Mouse (Mus musculus): ENCODE data around the gene Tinagl1. TPM values are rescaled to one million over a fixed set of nuclear protein-coding genes. Genes with fewer than 3 reads are reported as not detected.

The Tinagl1 gene
- total and polyA plus RNA-seq, 3 experiments, result 56.4 to 68.6 (median 61.9) TPM

- TF ChIP-seq EP300 (IDR thresholded peaks at IDR 0.05; ENCODE audit: insufficient read depth, low read depth, low read length) (no peak), CTCF (IDR thresholded peaks at IDR 0.05) (no peak), POLR2A (IDR thresholded peaks at IDR 0.05; ENCODE audit: insufficient read depth, low read depth, low read length) (no peak)
- Histone ChIP-seq H3K4me1 (ENCODE audit: control insufficient read depth, insufficient read depth, low read length) (no peaks in the 10 kb centered on the region), H3K79me2 (replicated peaks; ENCODE audit: control insufficient read depth, insufficient read depth, low read length) (no peaks in the 10 kb centered on the region), H3K36me3 (ENCODE audit: control insufficient read depth, insufficient read depth, low read length) (no peaks in the 10 kb centered on the region), H3K4me3 (no peak overlapping the region), H3K27me3 (ENCODE audit: control insufficient read depth, insufficient read depth, low read length) (no peaks in the 10 kb centered on the region), H3K27ac (no peak overlapping the region), H3K9ac (ENCODE audit: low read depth, low read length) (no peak overlapping the region)
- intact Hi-C loops (cut with DNase I), result no loop called here
- no peak for DNase-seq
- WGBS, result 87% methylated on average over 4 of the region's 4 CpGs
Measured at GRCm38 (mm10) chr4:130213197-130213596, 38.3 kb upstream of the Tinagl1 start.

GRCm38 (mm10) chr4:130212421-130212820, 37.5 kb upstream of the Tinagl1 start:
- TF ChIP-seq POLR2A (IDR thresholded peaks at IDR 0.05; ENCODE audit: insufficient read depth, low read depth, low read length), result no peak
- TF ChIP-seq EP300 (IDR thresholded peaks at IDR 0.05; ENCODE audit: insufficient read depth, low read depth, low read length), result no peak
- TF ChIP-seq CTCF (IDR thresholded peaks at IDR 0.05), result no peak
- Histone ChIP-seq H3K4me3 (no peak overlapping the region), H3K4me1 (ENCODE audit: control insufficient read depth, insufficient read depth, low read length) (no peaks in the 10 kb centered on the region), H3K9ac (ENCODE audit: low read depth, low read length) (no peak overlapping the region), H3K79me2 (replicated peaks; ENCODE audit: control insufficient read depth, insufficient read depth, low read length) (no peaks in the 10 kb centered on the region), H3K36me3 (ENCODE audit: control insufficient read depth, insufficient read depth, low read length) (no peaks in the 10 kb centered on the region), H3K27ac (no peak overlapping the region), H3K27me3 (ENCODE audit: control insufficient read depth, insufficient read depth, low read length) (no peaks in the 10 kb centered on the region)
- intact Hi-C loops (cut with DNase I), result no loop called here
- no peak for DNase-seq
- WGBS, result 71% methylated on average over 7 of the region's 7 CpGs

DNA sequence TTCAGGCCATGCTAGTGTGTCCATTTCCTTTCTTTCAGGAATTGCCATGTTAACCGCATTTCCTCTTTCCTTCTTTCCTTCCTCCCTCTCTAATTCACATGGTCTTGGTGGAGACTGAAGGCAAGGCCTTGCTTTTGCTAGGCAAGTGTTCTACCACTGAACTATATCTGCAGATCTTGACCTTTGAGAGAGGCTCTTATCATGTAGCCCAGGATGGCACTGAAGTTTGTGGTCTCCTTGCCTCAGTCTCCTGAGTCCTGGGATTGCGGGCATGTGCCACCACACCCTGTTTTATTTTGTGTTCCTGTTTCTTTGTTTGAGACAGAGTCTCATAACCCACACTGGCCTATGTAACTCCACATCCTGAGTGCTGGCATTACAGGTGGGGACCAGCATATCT, 36.9 kb upstream of the Tinagl1 start:
- no peak for DNase-seq
- no peaks in the 10 kb centered on the region for H3K4me1 ChIP-seq (ENCODE audit: control insufficient read depth, insufficient read depth, low read length)
- no peaks in the 10 kb centered on the region for H3K79me2 ChIP-seq (replicated peaks; ENCODE audit: control insufficient read depth, insufficient read depth, low read length)
- no peak for TF ChIP-seq EP300 (IDR thresholded peaks at IDR 0.05; ENCODE audit: insufficient read depth, low read depth, low read length)
- TF ChIP-seq POLR2A (IDR thresholded peaks at IDR 0.05; ENCODE audit: insufficient read depth, low read depth, low read length), result no peak
- no peak for TF ChIP-seq CTCF (IDR thresholded peaks at IDR 0.05)
- no peak overlapping the region for H3K27ac ChIP-seq
- H3K36me3 ChIP-seq (ENCODE audit: control insufficient read depth, insufficient read depth, low read length), result no peaks in the 10 kb centered on the region
- 80% methylated on average over 2 of the region's 2 CpGs for WGBS
- H3K4me3 ChIP-seq, result no peak overlapping the region
- H3K9ac ChIP-seq (ENCODE audit: low read depth, low read length), result no peak overlapping the region
- intact Hi-C loops (cut with DNase I), result no loop called here
- H3K27me3 ChIP-seq (ENCODE audit: control insufficient read depth, insufficient read depth, low read length), result no peaks in the 10 kb centered on the region

DNA sequence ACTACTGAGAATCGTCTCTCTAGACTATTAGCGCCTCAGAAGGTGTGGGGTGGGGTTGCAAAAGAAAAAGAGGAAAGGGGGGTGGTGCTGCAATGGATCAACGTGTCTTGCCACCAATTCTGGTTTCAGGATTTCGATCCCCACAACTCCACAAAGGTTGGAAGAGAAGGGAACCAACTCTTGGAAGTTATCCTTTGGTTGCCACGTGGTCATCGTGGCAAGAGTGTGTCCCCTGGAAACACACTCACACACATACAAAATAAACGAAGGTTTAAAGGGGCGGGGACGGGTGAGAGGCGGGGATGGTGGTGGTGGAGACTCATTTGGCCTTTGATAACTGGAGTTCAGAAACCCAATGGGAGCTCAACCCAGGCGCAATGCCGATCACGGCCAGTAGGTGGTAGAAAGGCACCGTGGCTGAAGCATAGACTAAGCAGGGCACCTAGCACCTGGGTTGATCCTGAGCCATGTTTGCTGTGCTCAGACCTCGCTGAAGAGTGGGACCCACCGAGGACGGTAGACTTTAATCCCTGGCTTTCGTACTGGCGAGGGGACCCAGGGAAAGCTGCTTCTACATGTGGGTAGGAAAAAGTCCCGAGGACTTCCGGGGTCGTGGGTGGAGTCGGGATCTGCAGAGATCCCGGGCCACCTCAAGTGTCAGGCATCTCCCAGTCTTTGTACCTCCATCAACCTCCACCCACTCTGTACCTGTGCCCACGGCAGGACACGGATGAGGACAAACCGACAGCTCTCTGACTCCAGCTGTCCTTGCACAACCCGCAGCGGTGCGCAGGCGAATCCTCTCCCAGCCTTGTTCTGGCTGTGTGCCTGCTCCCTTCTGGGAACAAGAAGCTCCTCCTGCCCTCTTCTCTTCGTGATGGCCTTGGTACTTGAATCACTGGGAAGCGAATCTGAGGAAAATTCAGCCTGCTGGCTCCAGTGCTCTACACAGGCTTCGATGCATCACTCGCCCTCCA, 24.1 kb upstream of the Tinagl1 start:
- peak; percentile 88; the same call in 1 of the 2 replicates for TF ChIP-seq EP300 (IDR thresholded peaks at IDR 0.05; ENCODE audit: insufficient read depth, low read depth, low read length)
- TF ChIP-seq POLR2A (IDR thresholded peaks at IDR 0.05; ENCODE audit: insufficient read depth, low read depth, low read length), result no peak
- peak; percentile 100; the same call in 1 of the 2 replicates for TF ChIP-seq CTCF (IDR thresholded peaks at IDR 0.05)
- Histone ChIP-seq H3K36me3 (ENCODE audit: control insufficient read depth, insufficient read depth, low read length) (no peaks in the 10 kb centered on the region), H3K27ac (no peak overlapping the region), H3K9ac (ENCODE audit: low read depth, low read length) (peak overlapping the region; percentile 25; the same call in 1 of the 2 replicates), H3K79me2 (replicated peaks; ENCODE audit: control insufficient read depth, insufficient read depth, low read length) (no peaks in the 10 kb centered on the region), H3K27me3 (ENCODE audit: control insufficient read depth, insufficient read depth, low read length) (no peaks in the 10 kb centered on the region; the same call in 1 of the 2 replicates), H3K4me1 (ENCODE audit: control insufficient read depth, insufficient read depth, low read length) (no peaks in the 10 kb centered on the region), H3K4me3 (peak overlapping the region; percentile 41)
- intact Hi-C loops (cut with DNase I), result loop anchor here (1.0 to 5.0 kb wide), 4 partner anchors 47 to 678 kb away; no protein-coding TSS in a partner anchor
- 11% methylated on average over 35 of the region's 35 CpGs for WGBS
- peak; percentile 76 to 89 for DNase-seq

- H3K36me3 ChIP-seq (ENCODE audit: control insufficient read depth, insufficient read depth, low read length), result no peaks in the 10 kb centered on the region
- no peak overlapping the region for H3K27ac ChIP-seq
- 39% methylated on average over 7 of the region's 8 CpGs for WGBS
- H3K4me3 ChIP-seq, result no peak overlapping the region
- H3K27me3 ChIP-seq (ENCODE audit: control insufficient read depth, insufficient read depth, low read length), result no peaks in the 10 kb centered on the region; the same call in 1 of the 2 replicates
- intact Hi-C loops (cut with DNase I), result loop anchor here (5.0 kb wide), 2 partner anchors 141 to 681 kb away; no protein-coding TSS in a partner anchor
- H3K79me2 ChIP-seq (replicated peaks; ENCODE audit: control insufficient read depth, insufficient read depth, low read length), result no peaks in the 10 kb centered on the region
- no peak overlapping the region for H3K9ac ChIP-seq (ENCODE audit: low read depth, low read length)
- DNase-seq, result no peak
- no peak for TF ChIP-seq EP300 (IDR thresholded peaks at IDR 0.05; ENCODE audit: insufficient read depth, low read depth, low read length)
- no peak for TF ChIP-seq CTCF (IDR thresholded peaks at IDR 0.05)
- no peak for TF ChIP-seq POLR2A (IDR thresholded peaks at IDR 0.05; ENCODE audit: insufficient read depth, low read depth, low read length)
- H3K4me1 ChIP-seq (ENCODE audit: control insufficient read depth, insufficient read depth, low read length), result no peaks in the 10 kb centered on the region
Measured at GRCm38 (mm10) chr4:130196542-130196941, 21.6 kb upstream of the Tinagl1 start.

- no peak for DNase-seq
- WGBS, result 68% methylated on average over 13 of the region's 13 CpGs
Measured at GRCm38 (mm10) chr4:130195924-130196323, 21.0 kb upstream of the Tinagl1 start.

More at GRCm38 (mm10) chr4:130195924-130196323, 21.0 kb upstream of the Tinagl1 start:
- no peaks in the 10 kb centered on the region for H3K36me3 ChIP-seq (ENCODE audit: control insufficient read depth, insufficient read depth, low read length)
- H3K4me3 ChIP-seq, result no peak overlapping the region
- no peaks in the 10 kb centered on the region; the same call in 1 of the 2 replicates for H3K27me3 ChIP-seq (ENCODE audit: control insufficient read depth, insufficient read depth, low read length)
- no peak overlapping the region for H3K9ac ChIP-seq (ENCODE audit: low read depth, low read length)
- H3K4me1 ChIP-seq (ENCODE audit: control insufficient read depth, insufficient read depth, low read length), result no peaks in the 10 kb centered on the region
- intact Hi-C loops (cut with DNase I), result loop anchor here (5.0 kb wide), 2 partner anchors 141 to 681 kb away; no protein-coding TSS in a partner anchor
- TF ChIP-seq POLR2A (IDR thresholded peaks at IDR 0.05; ENCODE audit: insufficient read depth, low read depth, low read length) (no peak), EP300 (IDR thresholded peaks at IDR 0.05; ENCODE audit: insufficient read depth, low read depth, low read length) (no peak), CTCF (IDR thresholded peaks at IDR 0.05) (no peak)
- H3K27ac ChIP-seq, result no peak overlapping the region
- H3K79me2 ChIP-seq (replicated peaks; ENCODE audit: control insufficient read depth, insufficient read depth, low read length), result no peaks in the 10 kb centered on the region
